Mouse (Mus musculus): ENCODE results near the gene Iqgap2.

GRCm38 (mm10) chr13:95746509-95746908 is 145.2 kb downstream of the Iqgap2 start:
- TF ChIP-seq POLR2A (IDR thresholded peaks at IDR 0.05; ENCODE audit: insufficient read depth, low read length): no peak
- peak; percentile 77 for TF ChIP-seq CTCF (IDR thresholded peaks at IDR 0.05; ENCODE audit: low read depth, low read length)
